Mouse (Mus musculus) lung, postnatal 10 days (tissue): ENCODE results near the gene Anpep.

Experiments
- DNase-seq: peaks from one replicate; pipeline ENCODE4 v3.0.0; 2021

The Anpep gene

GRCm38 (mm10) chr7:79866294-79867000 lies 5.6 kb upstream of the Anpep start:
- no peak for DNase-seq

GRCm38 (mm10) chr7:79861794-79862193 lies 935 bp upstream of the Anpep start:
- no peak for DNase-seq

GRCm38 (mm10) chr7:79858956-79859630 lies 1.8 kb downstream of the Anpep start:
- no peak for DNase-seq

- no peak for DNase-seq
These were observed 2.5 kb downstream of the Anpep start for GRCm38 (mm10) chr7:79858202-79858934.

- no peak for DNase-seq
These were observed 4.6 kb downstream of the Anpep start for GRCm38 (mm10) chr7:79856305-79856704.

- DNase-seq, result peak; percentile 36
These were observed 13.1 kb downstream of the Anpep start for GRCm38 (mm10) chr7:79847456-79848451.

- DNase-seq, result no peak
These were observed 14.5 kb downstream of the Anpep start for GRCm38 (mm10) chr7:79846342-79846741.

GRCm38 (mm10) chr7:79844090-79844802 lies 16.6 kb downstream of the Anpep start:
- DNase-seq, result no peak

GRCm38 (mm10) chr7:79842163-79842562 lies 18.7 kb downstream of the Anpep start:
- no peak for DNase-seq

- no peak for DNase-seq
These were observed 23.6 kb downstream of the Anpep start for GRCm38 (mm10) chr7:79837247-79837646.

- DNase-seq, result no peak
These were observed 25.7 kb downstream of the Anpep start for GRCm38 (mm10) chr7:79835196-79835595.

GRCm38 (mm10) chr7:79832980-79833379 lies 27.9 kb downstream of the Anpep start:
- DNase-seq, result no peak

- peak; percentile 77 for DNase-seq
These were observed 29.3 kb downstream of the Anpep start for GRCm38 (mm10) chr7:79831585-79831984.

GRCm38 (mm10) chr7:79831145-79831544 lies 29.7 kb downstream of the Anpep start:
- peak; percentile 57 for DNase-seq

GRCm38 (mm10) chr7:79828341-79828740 lies 32.5 kb downstream of the Anpep start:
- DNase-seq, result no peak

GRCm38 (mm10) chr7:79822092-79822695 lies 38.7 kb downstream of the Anpep start:
- peak; percentile 55 for DNase-seq

GRCm38 (mm10) chr7:79819996-79820395 lies 40.9 kb downstream of the Anpep start:
- DNase-seq, result no peak

- DNase-seq, result no peak
These were observed 41.3 kb downstream of the Anpep start for GRCm38 (mm10) chr7:79819515-79819914.

GRCm38 (mm10) chr7:79818321-79818720 lies 42.5 kb downstream of the Anpep start:
- DNase-seq, result peak; percentile 33

GRCm38 (mm10) chr7:79813409-79813808 lies 47.5 kb downstream of the Anpep start:
- DNase-seq, result no peak
